Mouse (Mus musculus) left cerebral cortex, postnatal 4 days (tissue): ENCODE results near the gene Plxna4. TPM values are rescaled to one million over a fixed set of nuclear protein-coding genes. Genes with fewer than 3 reads are reported as not detected.

Experiments
- DNase-seq: peaks from one replicate; pipeline ENCODE4 v3.0.0-alpha.2; 2022
- intact Hi-C: fragments of 180-260 bp; cut with DNase I; formaldehyde crosslinking; loops from one replicate; pipeline ENCODE4 v1.15.1; 2025
- total RNA-seq, 2 experiments: library from RNA; stranded (reverse); gene quantifications; 2 replicates each; pipeline ENCODE4 v1.2.3; 2021

The Plxna4 gene
- total RNA-seq, 2 experiments from 2014 or later: 112 to 116 TPM

DNA sequence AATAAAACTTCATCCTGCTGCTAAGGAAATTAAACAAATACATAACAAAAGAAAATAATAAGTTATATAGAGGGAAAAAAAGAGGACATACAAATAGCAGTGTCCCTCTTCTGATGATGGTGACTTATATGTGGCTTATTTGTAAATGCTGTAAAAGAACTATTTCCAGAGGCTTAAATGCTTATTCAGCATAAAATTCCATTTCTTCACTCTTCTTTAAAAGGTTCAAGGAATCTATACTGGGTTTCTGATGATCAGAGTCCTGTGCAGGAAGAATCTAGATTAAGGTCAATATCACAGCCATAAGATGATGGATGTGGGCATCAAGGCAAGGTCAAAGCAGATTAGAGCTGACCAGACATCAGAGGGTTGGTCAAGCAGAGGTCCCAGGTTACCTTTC, 306.5 kb downstream of the Plxna4 start:
- DNase-seq: no peak
- intact Hi-C loops: no loop called here

- intact Hi-C loops: no loop called here
- no peak for DNase-seq
Measured at GRCm38 (mm10) chr6:32280728-32281127, 307.3 kb downstream of the Plxna4 start.

DNA sequence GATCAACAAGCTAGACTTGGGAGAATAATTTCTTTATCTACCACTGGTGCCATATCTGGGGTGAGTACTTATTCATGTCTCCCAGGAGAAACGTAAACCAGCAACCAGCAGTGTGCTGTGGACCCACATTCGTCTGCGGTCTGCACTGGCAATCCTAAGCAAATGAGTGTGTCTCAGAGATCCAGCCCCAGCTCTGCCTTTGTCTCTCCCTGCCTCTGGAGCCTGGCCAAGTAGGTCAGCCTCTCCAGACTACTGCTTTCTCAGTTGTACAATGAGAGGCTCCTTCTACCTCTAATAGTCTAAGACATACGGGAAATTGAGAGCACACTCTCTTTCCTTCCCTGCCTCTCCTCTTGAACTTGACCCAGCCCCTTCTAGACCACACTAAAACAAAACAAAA, 316.5 kb downstream of the Plxna4 start:
- intact Hi-C loops: no loop called here
- peak; percentile 78 for DNase-seq

- intact Hi-C loops: no loop called here
- DNase-seq: peak; percentile 56
Measured at GRCm38 (mm10) chr6:32266085-32266484, 321.9 kb downstream of the Plxna4 start.

DNA sequence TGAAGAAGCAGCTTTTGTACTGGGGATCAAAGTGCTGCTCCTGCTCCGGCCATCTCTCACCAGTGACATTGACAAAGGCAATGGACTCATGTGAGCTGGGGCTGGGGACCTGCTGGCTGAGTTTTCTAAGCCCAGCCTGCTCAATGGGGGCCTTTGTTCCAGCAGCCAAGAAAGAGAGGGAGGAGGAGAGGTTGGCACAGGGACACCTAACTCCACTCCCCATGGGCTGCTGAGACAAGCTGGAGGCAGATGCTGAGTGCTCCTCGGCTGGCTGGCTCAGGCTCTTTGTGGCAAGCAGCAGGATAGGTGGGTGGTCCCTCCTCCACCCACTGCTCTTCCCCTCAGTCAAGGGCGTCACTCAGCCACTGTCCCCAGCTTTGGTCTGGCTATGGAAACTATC, 326.7 kb downstream of the Plxna4 start:
- intact Hi-C loops: no loop called here
- peak; percentile 84 for DNase-seq

DNA sequence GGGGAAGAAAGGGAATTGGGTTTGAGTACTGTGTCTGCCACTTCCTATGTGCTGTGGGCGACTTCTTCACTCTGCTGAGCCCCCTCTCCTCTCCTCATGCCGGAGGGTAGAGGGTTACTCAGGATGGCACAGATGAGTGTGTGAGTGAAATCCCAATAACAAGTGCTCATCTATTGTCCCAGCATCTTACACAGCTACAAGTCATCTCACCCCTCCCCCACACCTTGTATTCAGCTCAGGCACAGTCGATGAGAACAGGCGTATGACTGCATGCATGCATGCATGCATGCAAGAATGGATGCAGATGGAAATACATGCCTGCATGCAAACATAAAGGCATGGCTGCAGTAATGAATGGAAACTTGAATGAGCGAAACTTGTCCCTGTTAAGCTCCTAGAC, 327.7 kb downstream of the Plxna4 start:
- DNase-seq: no peak
- intact Hi-C loops: no loop called here

DNA sequence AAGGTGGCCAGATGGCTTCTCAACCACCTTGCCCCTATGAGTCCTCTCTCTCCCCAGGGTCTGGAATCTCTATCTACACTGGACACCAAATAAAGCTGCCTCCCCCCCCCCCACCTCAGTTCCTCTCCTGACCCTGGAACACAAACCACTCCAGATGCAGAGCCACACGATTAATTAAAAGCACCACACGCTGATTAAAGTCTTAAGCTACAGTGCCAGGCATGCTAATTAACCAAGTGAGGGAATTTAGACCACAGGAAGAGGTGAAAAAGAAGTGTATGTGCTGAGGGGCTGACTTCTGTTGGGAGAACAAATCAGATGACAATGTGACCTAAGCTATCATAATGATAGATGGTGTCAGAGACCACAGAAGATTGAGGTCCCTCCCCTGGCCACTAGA, 332.8 kb downstream of the Plxna4 start:
- intact Hi-C loops: no loop called here
- DNase-seq: no peak

GRCm38 (mm10) chr6:32252168-32252567, 335.8 kb downstream of the Plxna4 start:
- DNase-seq: no peak
- intact Hi-C loops: no loop called here

DNA sequence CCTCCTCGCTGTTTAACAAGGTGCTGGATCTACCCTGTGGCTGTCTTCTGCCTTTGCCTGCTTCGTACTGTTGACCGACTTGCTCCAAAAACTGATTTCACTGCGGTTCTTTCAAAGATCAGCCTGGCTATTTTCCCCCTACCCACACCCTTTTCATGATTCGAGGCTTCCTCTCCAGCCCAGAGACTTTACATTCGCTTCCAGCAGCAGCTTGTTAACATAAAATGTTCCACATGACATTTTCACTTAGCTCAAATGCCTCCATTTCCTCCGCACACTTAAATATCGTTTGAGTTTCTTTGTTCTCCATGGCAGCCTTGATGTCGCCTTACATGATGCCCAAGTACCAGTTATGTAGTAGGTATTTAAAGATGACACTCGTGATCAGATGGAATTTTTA, 336.3 kb downstream of the Plxna4 start:
- DNase-seq: no peak
- intact Hi-C loops: no loop called here

GRCm38 (mm10) chr6:32246036-32246435, 342.0 kb downstream of the Plxna4 start:
- intact Hi-C loops: no loop called here
- DNase-seq: peak; percentile 24

GRCm38 (mm10) chr6:32243040-32243439, 345.0 kb downstream of the Plxna4 start:
- intact Hi-C loops: no loop called here
- DNase-seq: no peak

DNA sequence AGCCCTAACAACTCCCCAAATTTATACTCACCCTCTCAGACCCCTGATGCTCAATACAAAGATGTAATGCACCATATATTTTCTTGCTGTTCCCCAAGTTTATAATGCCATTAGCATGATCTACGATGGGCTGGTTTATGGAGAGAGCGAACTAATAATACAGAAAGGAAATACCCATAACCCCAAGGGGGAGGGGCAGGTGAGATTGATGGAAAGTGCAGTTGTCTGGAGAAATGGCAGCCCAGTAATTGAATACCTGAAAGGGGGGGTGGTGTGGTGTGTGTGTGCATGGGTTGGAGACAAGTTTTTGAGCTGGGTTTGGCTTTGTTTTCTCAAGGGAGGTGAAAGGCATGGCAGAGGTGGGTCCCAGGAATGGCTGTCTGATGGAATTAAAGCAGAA, 356.6 kb downstream of the Plxna4 start:
- intact Hi-C loops: no loop called here
- no peak for DNase-seq

GRCm38 (mm10) chr6:32226636-32227035, 361.4 kb downstream of the Plxna4 start:
- intact Hi-C loops: no loop called here
- no peak for DNase-seq

DNA sequence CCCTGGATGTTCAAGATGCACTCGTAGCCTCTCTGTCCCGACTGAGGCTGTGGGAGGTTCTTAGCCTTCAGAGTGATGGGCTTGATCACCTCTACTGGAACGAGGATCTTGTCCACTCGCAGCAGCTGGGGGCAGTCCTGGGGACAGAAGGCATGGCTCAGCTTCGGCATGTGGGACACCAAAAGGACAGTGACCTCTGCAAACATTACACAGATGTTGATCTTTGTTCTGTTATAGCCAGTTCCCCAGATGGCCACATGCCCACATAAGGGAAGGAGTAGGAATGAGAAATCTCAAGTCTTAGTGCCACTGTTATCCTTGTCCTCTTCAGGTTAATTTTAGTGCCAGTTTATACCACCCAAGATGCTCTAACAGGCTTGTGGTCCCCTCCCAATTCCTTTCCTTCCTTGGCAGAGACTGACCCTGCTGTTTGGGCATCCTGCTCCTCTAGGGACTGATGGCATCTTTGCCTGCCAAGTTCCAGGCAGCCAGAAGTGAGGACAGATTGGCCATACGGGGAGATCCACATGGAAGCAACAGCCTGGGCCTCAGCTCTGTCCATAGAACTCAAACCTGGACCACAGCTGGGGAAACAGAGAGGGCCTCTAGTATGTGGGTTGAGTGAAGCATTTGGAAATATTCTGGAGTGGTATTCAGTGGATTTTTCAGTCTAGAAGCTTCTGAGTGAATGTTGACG, 363.8 kb downstream of the Plxna4 start:
- intact Hi-C loops: no loop called here
- peak; percentile 68 for DNase-seq

- DNase-seq: no peak
- intact Hi-C loops: no loop called here
Measured at GRCm38 (mm10) chr6:32220765-32221164, 367.2 kb downstream of the Plxna4 start.

GRCm38 (mm10) chr6:32218544-32218943, 369.4 kb downstream of the Plxna4 start:
- DNase-seq: no peak
- intact Hi-C loops: no loop called here

- no peak for DNase-seq
- intact Hi-C loops: no loop called here
Measured at GRCm38 (mm10) chr6:32212439-32212838, 375.6 kb downstream of the Plxna4 start.

- intact Hi-C loops: no loop called here
- DNase-seq: no peak
Measured at GRCm38 (mm10) chr6:32210139-32210538, 377.9 kb downstream of the Plxna4 start.

- intact Hi-C loops: no loop called here
Measured at GRCm38 (mm10) chr6:32208951-32209350, 379.0 kb downstream of the Plxna4 start.

DNA sequence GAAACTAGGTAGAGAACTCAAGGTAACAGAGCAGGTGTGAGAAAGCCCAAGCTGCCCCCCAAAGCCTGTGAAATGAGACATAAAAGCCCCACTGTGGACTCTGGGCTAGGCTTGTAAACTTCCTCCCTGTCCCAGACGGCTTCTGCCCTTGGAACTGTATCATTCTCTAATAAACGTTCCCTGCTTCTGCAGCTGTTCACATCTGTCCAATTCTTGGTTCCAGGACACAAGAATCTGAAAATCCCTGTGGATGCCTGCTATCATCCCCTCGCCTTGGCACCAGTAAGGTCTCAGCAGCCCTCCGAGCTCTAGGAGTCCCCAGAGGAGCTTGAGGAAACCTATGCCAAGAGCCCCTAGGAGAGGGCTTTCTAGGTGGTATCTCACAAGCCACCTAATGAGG, 383.7 kb downstream of the Plxna4 start:
- intact Hi-C loops: no loop called here
- DNase-seq: no peak

More at GRCm38 (mm10) chr6:32208951-32209350, 379.0 kb downstream of the Plxna4 start:
- no peak for DNase-seq

DNA sequence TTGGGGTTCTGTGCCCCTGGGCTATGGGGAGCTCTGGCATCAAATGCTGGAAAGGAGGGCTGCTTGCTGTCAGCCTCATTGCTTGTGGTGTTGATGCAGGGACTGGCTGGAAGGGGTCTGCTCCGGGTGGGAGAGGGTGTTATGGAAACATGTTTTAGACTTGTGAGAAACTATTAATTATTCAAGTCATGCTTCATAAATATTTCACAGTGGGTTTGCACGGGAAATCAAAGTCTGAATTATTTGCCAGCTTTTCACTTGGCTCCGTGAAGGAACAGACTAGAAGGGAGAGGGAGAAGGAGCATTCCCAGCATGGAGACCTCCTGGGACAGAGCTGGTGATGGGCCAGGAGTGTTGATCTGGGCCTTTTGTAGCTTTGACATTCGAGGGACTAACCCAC, 384.6 kb downstream of the Plxna4 start:
- intact Hi-C loops: no loop called here
- peak; percentile 43 for DNase-seq

- intact Hi-C loops: no loop called here
Measured at GRCm38 (mm10) chr6:32202664-32203192, 385.3 kb downstream of the Plxna4 start.

DNA sequence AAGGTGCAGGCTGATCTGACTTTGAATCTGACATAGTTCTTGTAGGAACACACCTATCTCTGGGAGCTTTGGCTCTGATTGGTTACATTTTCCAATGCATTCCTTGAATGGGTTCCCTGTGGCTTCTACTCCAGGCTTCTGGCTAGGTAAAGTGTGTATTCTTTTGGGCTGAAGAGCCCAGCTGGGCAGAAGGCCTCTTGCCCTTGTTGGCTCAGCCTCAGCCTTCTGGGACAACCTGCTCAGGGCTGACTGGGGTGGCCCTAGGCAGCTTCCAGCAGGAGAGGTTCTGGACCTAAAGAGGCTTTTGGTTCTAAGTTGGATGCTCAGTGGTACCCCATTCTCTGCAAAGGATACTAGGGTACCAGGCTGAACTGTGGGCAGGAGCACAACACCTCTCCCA, 386.5 kb downstream of the Plxna4 start:
- intact Hi-C loops: no loop called here
- no peak for DNase-seq

More at GRCm38 (mm10) chr6:32202664-32203192, 385.3 kb downstream of the Plxna4 start:
- DNase-seq: no peak
